Mouse (Mus musculus): Measurements from ENCODE around the gene Rtn4r. TPM values are rescaled to one million over a fixed set of nuclear protein-coding genes. Genes with fewer than 3 reads are reported as not detected.
A peak's percentile ranks its signal among the peaks of the same experiment; 100 is the strongest.

The Rtn4r gene
- total RNA-seq, 1 experiment: 0.22 TPM

GRCm38 (mm10) chr16:18128564-18128935 lies 1.1 kb downstream of the Rtn4r start:
- no peak for DNase-seq (ENCODE audit: low read depth, low spot score)
- H3K36me3 ChIP-seq (ENCODE audit: control insufficient read depth, insufficient read depth, low read length, poor library complexity, severe bottlenecking): no peaks in the 10 kb centered on the region
- in situ Hi-C loops (cut with MboI; ENCODE audit: low sequenced_read_pairs in 2 of 2, unreplicated experiment in 2 of 2): no loop called here
- H3K9me3 ChIP-seq (ENCODE audit: control insufficient read depth, insufficient read depth, low read depth, low read length): no peaks in the 10 kb centered on the region
- no peak overlapping the region for H3K9ac ChIP-seq (ENCODE audit: insufficient read depth, low read depth, low read length, poor library complexity, severe bottlenecking)
- no peaks in the 10 kb centered on the region; a peak in 1 of 4 replicates for H3K4me1 ChIP-seq (ENCODE audit: control insufficient read depth in 2 of 2, insufficient read depth in 2 of 2, low read length in 2 of 2, poor library complexity in 1 of 2)
- H3K4me3 ChIP-seq (ENCODE audit: insufficient read depth in 1 of 2, low read depth in 1 of 2, low read length in 2 of 2, poor library complexity in 1 of 2, severe bottlenecking in 1 of 2): peak overlapping the region in 1 of 2 experiments; percentile 45; a peak in 1 of 4 replicates
- H3K27ac ChIP-seq (ENCODE audit: insufficient read depth, low read depth, low read length, poor library complexity, severe bottlenecking): no peak overlapping the region
- TF ChIP-seq HCFC1 (IDR thresholded peaks at IDR 0.05; ENCODE audit: borderline replicate concordance, insufficient read depth, low read length) (no peak), ZNF384 (IDR thresholded peaks at IDR 0.05; ENCODE audit: low read depth, low read length) (no peak), MAFK (IDR thresholded peaks at IDR 0.05; ENCODE audit: insufficient read depth, low read depth, low read length) (no peak)

- no peaks in the 10 kb centered on the region; a peak in 1 of 4 replicates for H3K4me1 ChIP-seq (ENCODE audit: control insufficient read depth in 2 of 2, insufficient read depth in 2 of 2, low read length in 2 of 2, poor library complexity in 1 of 2)
- no peak for DNase-seq (ENCODE audit: low read depth, low spot score)
- no peak overlapping the region for H3K9ac ChIP-seq (ENCODE audit: insufficient read depth, low read depth, low read length, poor library complexity, severe bottlenecking)
- no peaks in the 10 kb centered on the region for H3K9me3 ChIP-seq (ENCODE audit: control insufficient read depth, insufficient read depth, low read depth, low read length)
- H3K27ac ChIP-seq (ENCODE audit: insufficient read depth, low read depth, low read length, poor library complexity, severe bottlenecking): no peak overlapping the region
- TF ChIP-seq ZC3H11A (IDR thresholded peaks at IDR 0.05; ENCODE audit: borderline replicate concordance, low read depth, low read length) (no peak), HCFC1 (IDR thresholded peaks at IDR 0.05; ENCODE audit: borderline replicate concordance, insufficient read depth, low read length) (no peak), ZNF384 (IDR thresholded peaks at IDR 0.05; ENCODE audit: low read depth, low read length) (no peak), MAFK (IDR thresholded peaks at IDR 0.05; ENCODE audit: insufficient read depth, low read depth, low read length) (no peak)
- H3K36me3 ChIP-seq (ENCODE audit: control insufficient read depth, insufficient read depth, low read length, poor library complexity, severe bottlenecking): no peaks in the 10 kb centered on the region
- H3K4me3 ChIP-seq (ENCODE audit: insufficient read depth in 1 of 2, low read depth in 1 of 2, low read length in 2 of 2, poor library complexity in 1 of 2, severe bottlenecking in 1 of 2): no peak overlapping the region
- in situ Hi-C loops (cut with MboI; ENCODE audit: low sequenced_read_pairs in 2 of 2, unreplicated experiment in 2 of 2): no loop called here
These were observed 2.0 kb downstream of the Rtn4r start for GRCm38 (mm10) chr16:18129413-18129812.

- in situ Hi-C loops (cut with MboI; ENCODE audit: low sequenced_read_pairs in 2 of 2, unreplicated experiment in 2 of 2): no loop called here
- Histone ChIP-seq H3K4me1 (ENCODE audit: control insufficient read depth in 2 of 2, insufficient read depth in 2 of 2, low read length in 2 of 2, poor library complexity in 1 of 2) (no peaks in the 10 kb centered on the region; a peak in 1 of 4 replicates), H3K9ac (ENCODE audit: insufficient read depth, low read depth, low read length, poor library complexity, severe bottlenecking) (no peak overlapping the region), H3K9me3 (ENCODE audit: control insufficient read depth, insufficient read depth, low read depth, low read length) (no peaks in the 10 kb centered on the region), H3K4me3 (ENCODE audit: insufficient read depth in 1 of 2, low read depth in 1 of 2, low read length in 2 of 2, poor library complexity in 1 of 2, severe bottlenecking in 1 of 2) (no peak overlapping the region), H3K36me3 (ENCODE audit: control insufficient read depth, insufficient read depth, low read length, poor library complexity, severe bottlenecking) (no peaks in the 10 kb centered on the region), H3K27ac (ENCODE audit: insufficient read depth, low read depth, low read length, poor library complexity, severe bottlenecking) (no peak overlapping the region)
- TF ChIP-seq CHD2 (IDR thresholded peaks at IDR 0.05; ENCODE audit: low read depth, low read length) (no peak), ZNF384 (IDR thresholded peaks at IDR 0.05; ENCODE audit: low read depth, low read length) (no peak), HCFC1 (IDR thresholded peaks at IDR 0.05; ENCODE audit: borderline replicate concordance, insufficient read depth, low read length) (no peak), ZC3H11A (IDR thresholded peaks at IDR 0.05; ENCODE audit: borderline replicate concordance, low read depth, low read length) (no peak), MAFK (IDR thresholded peaks at IDR 0.05; ENCODE audit: insufficient read depth, low read depth, low read length) (no peak)
- DNase-seq (ENCODE audit: low read depth, low spot score): no peak
These were observed 2.8 kb downstream of the Rtn4r start for GRCm38 (mm10) chr16:18130288-18130687.

- H3K9ac ChIP-seq (ENCODE audit: insufficient read depth, low read depth, low read length, poor library complexity, severe bottlenecking): no peak overlapping the region
- in situ Hi-C loops (cut with MboI; ENCODE audit: low sequenced_read_pairs in 2 of 2, unreplicated experiment in 2 of 2): no loop called here
These were observed 3.3 kb downstream of the Rtn4r start for GRCm38 (mm10) chr16:18130705-18131104.

More at GRCm38 (mm10) chr16:18130705-18131104, 3.3 kb downstream of the Rtn4r start:
- Histone ChIP-seq H3K4me3 (ENCODE audit: insufficient read depth in 1 of 2, low read depth in 1 of 2, low read length in 2 of 2, poor library complexity in 1 of 2, severe bottlenecking in 1 of 2) (no peak overlapping the region), H3K9me3 (ENCODE audit: control insufficient read depth, insufficient read depth, low read depth, low read length) (no peaks in the 10 kb centered on the region), H3K4me1 (ENCODE audit: control insufficient read depth in 2 of 2, insufficient read depth in 2 of 2, low read length in 2 of 2, poor library complexity in 1 of 2) (no peaks in the 10 kb centered on the region; a peak in 1 of 4 replicates), H3K36me3 (ENCODE audit: control insufficient read depth, insufficient read depth, low read length, poor library complexity, severe bottlenecking) (no peaks in the 10 kb centered on the region), H3K27ac (ENCODE audit: insufficient read depth, low read depth, low read length, poor library complexity, severe bottlenecking) (no peak overlapping the region)
- DNase-seq (ENCODE audit: low read depth, low spot score): no peak
- no peak for TF ChIP-seq MAFK (IDR thresholded peaks at IDR 0.05; ENCODE audit: insufficient read depth, low read depth, low read length)
- TF ChIP-seq ZC3H11A (IDR thresholded peaks at IDR 0.05; ENCODE audit: borderline replicate concordance, low read depth, low read length): no peak
- no peak for TF ChIP-seq ZNF384 (IDR thresholded peaks at IDR 0.05; ENCODE audit: low read depth, low read length)
- no peak for TF ChIP-seq HCFC1 (IDR thresholded peaks at IDR 0.05; ENCODE audit: borderline replicate concordance, insufficient read depth, low read length)
- TF ChIP-seq CHD2 (IDR thresholded peaks at IDR 0.05; ENCODE audit: low read depth, low read length): no peak
